Mouse (Mus musculus) stomach, postnatal 0 days (tissue): ENCODE results near the gene Coch.
"Not testable (repeated sequence)": the region's sequence is repeated elsewhere in the genome, so short reads cannot be mapped to it uniquely, and the experiment has no call there.

ENCODE experiments used
- CTCF ChIP-seq: IDR thresholded peaks from 2 replicates; pipeline ENCODE4 v1.5.1; 2016; ENCODE audit warnings: antibody characterized with exemption, low read depth, mild to moderate bottlenecking, moderate library complexity
- EP300 ChIP-seq: optimal IDR thresholded peaks from 2 replicates; pipeline ENCODE3; 2016; ENCODE audit warnings: antibody characterized with exemption

- not testable (repeated sequence) for TF ChIP-seq CTCF, EP300
Measured at GRCm38 (mm10) chr12:51577816-51578215, 15.3 kb upstream of the Coch start.
